Mouse (Mus musculus) ZHBTc4 (cell line): Measurements from ENCODE around the gene Ccdc92.

Source experiments
- DNase-seq: peaks from one replicate; pipeline ENCODE4 v3.0.0-alpha.2; 2011; ENCODE audit warnings: low read depth, low spot score

Ccdc92 gene

GRCm38 (mm10) chr5:124862013-124862866 is at the start of gene Ccdc92, which contains the start of gene Zfp664:
Ccdc92 (minus strand) TSS chr5:124862424.
Zfp664 (plus strand) TSS chr5:124862691.
- DNase-seq, result peak; percentile 99

- DNase-seq, result peak; percentile 91
Measured at GRCm38 (mm10) chr5:124908860-124909259, 46.6 kb upstream of the Ccdc92 start.

DNA sequence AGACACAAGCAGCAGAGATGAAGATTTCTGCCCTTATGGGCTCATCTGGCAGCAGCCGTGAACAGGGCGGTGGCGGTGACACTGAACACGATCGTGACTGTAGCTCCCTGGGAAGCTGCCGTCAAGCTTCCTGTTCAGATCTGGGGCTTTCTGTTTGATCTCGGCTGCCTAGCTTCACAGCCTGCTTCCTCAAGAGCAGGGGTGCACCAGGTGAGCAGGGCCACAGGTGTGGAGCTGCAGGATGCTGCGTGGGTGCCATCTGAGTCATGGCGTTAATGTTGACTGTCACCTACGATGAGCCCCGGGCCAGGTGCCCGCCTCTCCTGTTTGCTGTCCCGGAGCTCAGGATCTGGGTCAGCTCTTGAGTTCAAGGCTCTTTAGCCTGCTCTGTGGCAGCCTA is 44.7 kb upstream of the Ccdc92 start:
- no peak for DNase-seq

DNA sequence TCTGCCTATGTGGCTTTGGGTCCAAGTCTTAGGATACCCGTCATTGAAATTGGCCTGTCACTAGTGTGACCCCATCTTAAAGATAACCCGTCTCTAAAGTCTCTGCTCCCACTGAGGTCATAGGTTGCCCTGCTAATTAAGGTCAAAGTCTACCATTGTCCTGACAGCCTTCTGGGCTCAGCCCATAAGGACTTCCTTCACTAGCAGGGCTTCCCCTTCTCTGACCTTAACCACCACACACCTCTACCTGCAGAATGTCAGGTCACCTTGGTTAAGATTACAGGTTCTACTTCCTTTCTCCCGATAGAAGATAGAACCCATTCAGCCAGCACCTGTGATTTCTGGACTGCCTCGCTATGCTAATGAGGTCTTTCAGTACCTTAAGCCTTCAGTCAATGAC is 41.6 kb upstream of the Ccdc92 start:
- DNase-seq, result no peak

DNA sequence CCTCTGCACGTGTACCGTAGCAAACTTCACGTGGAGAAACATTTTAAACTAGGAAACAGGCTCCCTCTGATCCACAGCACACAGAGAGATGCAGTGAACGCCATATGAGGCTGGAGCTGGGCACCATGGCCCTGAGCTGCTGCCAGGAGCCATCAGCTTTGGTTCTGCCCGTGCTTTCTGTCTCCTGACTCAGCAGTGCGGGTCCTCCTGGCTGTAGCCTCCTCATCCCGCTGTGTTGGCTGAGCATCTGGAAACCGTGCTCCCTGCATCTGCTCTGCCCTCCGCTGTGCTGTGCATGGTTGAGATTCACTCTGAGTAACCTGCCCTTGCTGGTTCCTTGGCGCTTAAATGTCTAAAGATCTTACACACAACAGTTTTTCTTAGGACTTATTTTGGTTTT is 40.0 kb upstream of the Ccdc92 start:
- DNase-seq, result no peak

DNA sequence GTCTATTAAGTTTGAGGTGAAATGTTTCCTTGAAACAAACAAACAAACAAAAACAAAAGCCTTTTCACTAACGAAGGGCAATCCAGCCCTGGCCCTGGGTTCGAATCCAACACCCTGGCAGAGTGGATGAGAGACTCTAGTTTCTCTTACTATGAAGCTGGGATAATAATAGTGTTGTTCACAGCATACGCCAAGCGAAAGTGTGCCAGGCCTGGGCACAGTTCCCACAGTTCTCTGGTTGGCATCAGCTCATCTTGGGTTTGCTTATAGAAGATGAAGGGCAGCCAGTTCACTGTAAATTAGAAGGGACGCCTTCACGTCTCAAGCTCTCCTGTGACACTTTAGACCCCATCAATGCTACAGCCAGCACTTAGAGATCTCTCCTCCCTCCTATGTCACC is 39.5 kb upstream of the Ccdc92 start:
- no peak for DNase-seq

GRCm38 (mm10) chr5:124900738-124901490 is 38.7 kb upstream of the Ccdc92 start:
- no peak for DNase-seq

GRCm38 (mm10) chr5:124899945-124900631 is 37.9 kb upstream of the Ccdc92 start:
- DNase-seq, result peak; percentile 80

DNA sequence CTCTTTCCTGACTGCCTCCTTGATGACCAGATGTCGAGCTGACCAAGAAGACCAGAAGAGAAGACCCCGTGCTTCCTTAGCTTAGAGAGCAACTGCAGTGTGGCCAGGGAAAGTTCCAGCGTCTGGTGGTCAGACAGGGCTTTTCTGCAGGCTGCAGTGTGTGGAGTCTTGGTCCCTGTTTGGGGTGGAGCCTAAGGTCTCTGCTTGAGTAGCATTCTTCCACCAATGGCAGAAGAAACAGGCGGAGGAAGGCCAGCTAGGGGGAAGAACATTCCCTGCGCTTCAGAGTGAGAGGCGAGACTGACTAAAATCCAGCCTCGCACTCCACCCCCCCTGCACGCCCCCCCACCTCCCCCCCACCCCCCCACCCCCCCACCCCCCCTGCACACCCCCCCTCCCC is 33.9 kb upstream of the Ccdc92 start:
- DNase-seq, result no peak

DNA sequence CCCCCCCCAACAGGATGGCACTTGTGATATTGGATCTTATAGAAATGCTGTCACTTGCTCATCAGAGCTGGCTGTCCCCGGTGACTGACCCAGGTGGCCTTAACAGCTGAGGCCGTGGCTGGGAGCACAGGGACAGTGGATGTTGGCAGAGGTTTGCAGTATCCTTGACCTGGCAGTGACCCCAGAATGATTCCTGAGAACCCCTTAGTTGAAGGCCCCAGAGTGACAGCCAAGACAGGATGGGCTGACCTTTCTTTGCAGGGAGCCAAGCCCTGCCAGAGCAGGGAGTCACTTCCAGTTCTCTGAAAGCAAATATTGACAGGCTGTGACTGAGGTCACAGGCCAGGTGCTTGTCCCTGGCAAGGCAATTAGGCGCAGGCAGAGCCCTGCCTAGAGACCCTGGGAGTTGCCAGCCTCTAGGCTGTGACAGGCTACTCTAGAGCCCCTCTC is 29.7 kb upstream of the Ccdc92 start:
- DNase-seq, result no peak

GRCm38 (mm10) chr5:124888661-124889060 is 26.4 kb upstream of the Ccdc92 start:
- no peak for DNase-seq

DNA sequence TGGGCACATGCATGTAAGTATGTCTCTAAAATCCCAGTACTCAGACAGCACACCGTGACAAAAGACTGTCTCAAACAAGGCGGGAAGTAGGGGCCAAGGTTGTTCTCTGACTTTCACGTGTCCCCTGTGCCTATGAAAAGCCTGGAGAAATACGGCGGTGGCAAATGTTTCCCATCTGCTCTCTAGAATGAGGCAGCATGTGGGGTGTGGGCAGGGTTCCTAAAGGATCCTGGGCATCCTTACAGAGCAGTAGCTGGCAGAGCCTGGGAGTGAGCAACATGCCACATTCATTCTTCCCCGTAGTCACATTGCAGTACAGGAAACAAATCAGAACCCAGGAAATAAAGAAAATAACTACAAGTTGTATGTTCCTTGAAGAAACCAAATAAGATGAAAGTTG is 21.7 kb upstream of the Ccdc92 start:
- DNase-seq, result no peak

- no peak for DNase-seq
Measured at GRCm38 (mm10) chr5:124879801-124880200, 17.6 kb upstream of the Ccdc92 start.

DNA sequence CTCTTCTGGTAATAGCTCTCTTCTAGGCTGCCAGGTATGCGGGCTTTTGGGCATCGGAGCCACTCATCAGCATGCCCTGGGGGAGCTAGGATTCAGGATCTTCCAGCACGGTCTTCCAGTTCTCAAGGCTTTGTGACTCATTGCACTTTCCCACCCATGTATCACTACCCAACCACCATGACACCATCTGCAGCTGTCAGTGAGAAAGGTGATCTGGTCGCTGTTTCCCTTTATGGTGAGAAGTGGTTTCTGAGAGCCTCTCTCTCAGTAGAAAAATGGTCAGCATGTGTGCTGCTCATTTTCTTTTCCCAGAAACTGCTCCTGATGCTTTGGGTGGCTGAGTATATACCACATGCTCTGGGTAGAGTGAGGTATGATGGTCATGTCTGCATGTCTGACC is 17.0 kb upstream of the Ccdc92 start:
- DNase-seq, result no peak

GRCm38 (mm10) chr5:124873890-124874601 is 11.8 kb upstream of the Ccdc92 start:
- no peak for DNase-seq

DNA sequence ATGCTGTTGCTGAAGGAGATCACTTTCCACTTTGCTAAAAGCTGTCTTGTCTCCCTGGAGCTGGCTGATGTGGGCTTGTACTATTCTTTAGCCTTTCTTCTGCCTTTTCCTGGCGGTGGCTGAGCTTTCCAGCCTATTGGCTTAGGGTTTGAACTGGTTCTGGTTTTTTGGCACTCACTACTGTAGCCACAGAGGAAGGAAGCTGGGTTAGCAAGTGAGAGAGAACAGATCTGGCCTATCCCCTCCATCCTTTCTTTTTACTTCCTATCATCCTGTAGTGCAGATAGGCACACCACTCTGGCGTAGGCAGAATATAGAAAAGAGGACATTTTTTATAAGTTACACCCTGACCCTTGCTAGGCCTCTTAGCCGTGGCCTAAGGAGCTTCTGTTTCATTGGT is 10.9 kb upstream of the Ccdc92 start:
- DNase-seq, result no peak

DNA sequence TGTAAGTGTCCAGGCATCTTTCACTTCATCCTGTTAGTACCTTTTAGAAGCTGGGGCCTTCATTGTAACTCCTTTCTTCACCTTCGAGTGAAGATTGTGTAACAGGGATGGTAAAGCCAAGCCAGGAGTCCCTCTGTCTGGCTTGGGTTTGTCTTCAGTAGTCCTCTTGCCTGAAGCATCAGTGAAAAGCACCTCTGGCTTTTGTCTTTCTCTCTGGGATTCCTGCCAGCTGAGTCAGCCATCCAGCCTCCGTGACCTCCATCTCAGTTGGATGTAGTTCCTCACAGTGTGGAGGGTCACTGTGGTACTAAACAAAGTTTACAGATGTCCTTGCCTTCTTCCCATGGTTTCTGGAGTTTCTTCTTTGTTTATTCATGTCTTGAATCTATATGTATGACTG is 9.8 kb upstream of the Ccdc92 start:
- no peak for DNase-seq

- DNase-seq, result peak; percentile 55
Measured at GRCm38 (mm10) chr5:124868981-124869380, 6.8 kb upstream of the Ccdc92 start.

- DNase-seq, result peak; percentile 74
Measured at GRCm38 (mm10) chr5:124862871-124863741, 882 bp upstream of the Ccdc92 start.

- DNase-seq, result peak; percentile 51
Measured at GRCm38 (mm10) chr5:124861463-124861862, 761 bp downstream of the Ccdc92 start.
